Mouse (Mus musculus) olfactory bulb, adult 2 months (tissue): Measurements from ENCODE around the gene Gm4763.
"Not testable (repeated sequence)": the region's sequence is repeated elsewhere in the genome, so short reads cannot be mapped to it uniquely, and the experiment has no call there.

ENCODE experiments used
- CTCF ChIP-seq: fragments of 200-500 bp; IDR thresholded peaks from 2 replicates; pipeline ENCODE4 v1.5.1; 2012; ENCODE audit warnings: low read depth, mild to moderate bottlenecking, low read length, moderate library complexity; ENCODE audit not compliant: insufficient read depth
- POLR2A ChIP-seq: fragments of 200-500 bp; IDR thresholded peaks from 2 replicates; pipeline ENCODE4 v1.6.1; 2012; ENCODE audit warnings: mild to moderate bottlenecking, low read depth, low read length, moderate library complexity; ENCODE audit not compliant: insufficient read depth

DNA sequence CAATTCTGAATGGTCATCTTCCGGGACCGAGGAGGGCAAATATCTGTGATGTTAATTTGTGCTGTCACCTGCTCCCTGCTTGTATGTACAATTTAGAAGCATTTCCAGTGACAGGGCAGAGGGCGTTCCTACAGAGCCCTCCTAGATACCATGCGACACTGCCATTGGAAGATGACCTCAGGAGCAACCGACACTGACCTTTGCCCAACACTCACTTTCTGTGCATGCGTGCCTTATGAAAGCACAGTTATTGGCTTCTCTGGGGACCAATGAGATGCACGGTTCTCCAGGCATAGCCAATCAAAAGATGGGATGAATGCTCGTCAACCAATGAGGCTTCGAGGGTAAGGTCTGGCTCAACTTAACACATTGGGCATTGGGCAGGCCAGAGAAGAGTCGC lies 39.2 kb downstream of the Gm4763 start:
- TF ChIP-seq POLR2A, CTCF: not testable (repeated sequence)
